Mouse (Mus musculus) lung, adult 2 months (tissue): ENCODE data around the gene Ercc2. TPM values are rescaled to one million over a fixed set of nuclear protein-coding genes. Genes with fewer than 3 reads are reported as not detected.

ENCODE experiments used
- DNase-seq: peaks from one replicate; pipeline ENCODE4 v3.0.0; 2022
- H3K4me1 ChIP-seq: fragments of 200-500 bp; 2 replicates; pipeline ENCODE4 v1.6.1; 2011; ENCODE audit warnings: low read length; ENCODE audit not compliant: control insufficient read depth, insufficient read depth
- H3K4me3 ChIP-seq: fragments of 200-500 bp; replicated peaks from 2 replicates; pipeline ENCODE3; 2011; ENCODE audit warnings: low read depth, mild to moderate bottlenecking, control low read depth, low read length; ENCODE audit errors: extremely low read depth
- CTCF ChIP-seq: fragments of 200-500 bp; IDR thresholded peaks from 2 replicates; pipeline ENCODE4 v1.5.1; 2011; ENCODE audit warnings: mild to moderate bottlenecking, low read length, control low read depth; ENCODE audit not compliant: insufficient read depth
- POLR2A ChIP-seq: fragments of 200-500 bp; IDR thresholded peaks from 2 replicates; pipeline ENCODE4 v1.6.1; 2011; ENCODE audit warnings: low read depth, mild to moderate bottlenecking, control low read depth, low read length, borderline replicate concordance; ENCODE audit errors: extremely low read depth
- WGBS: fragments of 180-500 bp; shearing (Covaris S2); methylation state at CpG from one replicate; pipeline ENCODE4 v1.1.7; 2018; 5-methylcytosine and 5-hydroxymethylcytosine counted together
- polyA plus RNA-seq: library from polyadenylated mRNA; depleted of rRNA; stranded (reverse); fragments of >200 nt; gene quantifications from 2 replicates; pipeline ENCODE4 v1.2.3, GENCODE M21; 2012

Ercc2 gene
- polyA plus RNA-seq, 1 experiment: 44.6 TPM

DNA sequence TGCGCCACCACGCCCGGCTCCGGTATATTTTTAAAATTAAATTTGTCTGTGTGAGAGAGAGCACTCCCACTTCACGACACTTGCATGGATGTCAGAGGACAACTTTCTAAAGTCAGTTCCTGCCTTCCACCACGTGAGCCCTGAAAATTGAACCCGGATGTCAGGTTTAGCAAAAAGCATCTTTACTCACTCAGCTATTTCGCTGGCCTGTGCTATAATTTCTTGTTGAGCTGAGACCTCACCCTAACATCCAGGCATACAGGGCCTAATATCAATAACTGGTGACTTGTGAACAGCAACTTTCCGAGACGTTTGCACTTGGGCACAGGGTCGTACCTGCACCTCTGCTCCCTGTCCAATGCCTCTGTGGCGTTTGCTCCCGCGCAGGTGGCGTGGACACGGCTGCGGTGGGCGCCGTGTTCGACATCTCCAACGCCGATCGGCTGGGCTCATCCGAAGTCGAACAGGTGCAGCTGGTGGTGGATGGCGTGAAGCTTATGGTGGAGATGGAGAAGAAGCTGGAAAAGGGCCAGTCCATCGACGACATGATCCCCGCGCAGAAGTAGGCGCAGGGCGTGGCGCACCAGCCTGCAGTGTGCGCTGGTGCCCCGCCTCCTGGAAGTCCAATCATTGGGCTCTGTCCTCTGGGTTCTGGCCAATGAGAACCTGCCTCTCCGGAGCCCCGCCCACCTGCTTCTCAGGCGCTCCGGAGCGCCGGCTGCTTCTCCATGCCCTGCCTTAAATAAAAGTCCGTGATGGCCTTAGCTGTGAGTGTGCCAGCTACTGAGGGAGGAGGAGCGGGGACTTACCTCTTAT, 39.2 kb downstream of the Ercc2 start:
- WGBS: 12% methylated on average over 43 of the region's 43 CpGs
- DNase-seq: peak; percentile 89

GRCm38 (mm10) chr7:19423083-19423482, 41.3 kb downstream of the Ercc2 start:
- Histone ChIP-seq H3K4me3 (no peak overlapping the region), H3K4me1 (no peaks in the 10 kb centered on the region; the same call in 1 of the 2 replicates)
- WGBS: 86% methylated on average over 3 of the region's 3 CpGs
- DNase-seq: no peak
- TF ChIP-seq POLR2A (no peak), CTCF (no peak)

More for the DNA sequence above, 39.2 kb downstream of the Ercc2 start:
- TF ChIP-seq POLR2A (no peak), CTCF (no peak)
- H3K4me3 ChIP-seq: peak overlapping the region; percentile 57
- no peaks in the 10 kb centered on the region; the same call in 1 of the 2 replicates for H3K4me1 ChIP-seq

GRCm38 (mm10) chr7:19424051-19424450, 42.2 kb downstream of the Ercc2 start:
- WGBS: 56% methylated on average over 4 of the region's 4 CpGs
- TF ChIP-seq CTCF: no peak
- no peak for TF ChIP-seq POLR2A
- Histone ChIP-seq H3K4me1 (no peaks in the 10 kb centered on the region; the same call in 1 of the 2 replicates), H3K4me3 (no peak overlapping the region)
- DNase-seq: no peak

DNA sequence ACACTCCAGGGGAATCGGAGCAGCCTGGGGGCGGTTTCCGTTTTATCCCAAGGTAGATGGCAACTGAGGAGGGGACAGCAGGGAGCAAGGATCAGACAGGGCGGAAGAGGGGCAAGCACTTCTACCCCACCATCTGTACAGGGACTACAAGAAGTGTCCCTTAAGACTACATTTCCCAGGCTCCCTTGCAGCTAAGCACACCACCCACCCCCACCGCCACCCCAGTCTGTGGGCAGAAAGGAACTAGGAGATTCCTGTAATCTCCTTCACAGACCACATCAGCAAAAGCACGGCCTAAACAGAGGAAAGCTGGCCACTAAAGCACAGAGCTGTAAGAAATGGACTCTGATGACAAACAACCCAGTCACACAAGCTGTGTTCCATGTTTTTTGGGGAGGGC, 44.5 kb downstream of the Ercc2 start:
- no peak overlapping the region for H3K4me3 ChIP-seq
- WGBS: 82% methylated on average over 6 of the region's 6 CpGs
- no peak for DNase-seq
- H3K4me1 ChIP-seq: no peaks in the 10 kb centered on the region
- TF ChIP-seq POLR2A (no peak), CTCF (no peak)

GRCm38 (mm10) chr7:19426888-19427287, 45.1 kb downstream of the Ercc2 start:
- no peak for TF ChIP-seq CTCF
- TF ChIP-seq POLR2A: no peak
- WGBS: 92% methylated on average over 6 of the region's 6 CpGs
- H3K4me1 ChIP-seq: no peaks in the 10 kb centered on the region

GRCm38 (mm10) chr7:19427999-19428650, 46.3 kb downstream of the Ercc2 start:
- TF ChIP-seq POLR2A (no peak), CTCF (no peak)
- Histone ChIP-seq H3K4me1 (no peaks in the 10 kb centered on the region), H3K4me3 (no peak overlapping the region)
- DNase-seq: no peak
- WGBS: 77% methylated on average over 15 of the region's 15 CpGs

More at GRCm38 (mm10) chr7:19426888-19427287, 45.1 kb downstream of the Ercc2 start:
- H3K4me3 ChIP-seq: no peak overlapping the region
- no peak for DNase-seq

- no peak for TF ChIP-seq CTCF
- no peak for TF ChIP-seq POLR2A
- no peak for DNase-seq
- Histone ChIP-seq H3K4me3 (no peak overlapping the region), H3K4me1 (no peaks in the 10 kb centered on the region)
- 75% methylated on average over 8 of the region's 8 CpGs for WGBS
Measured at GRCm38 (mm10) chr7:19429726-19430125, 47.9 kb downstream of the Ercc2 start.

DNA sequence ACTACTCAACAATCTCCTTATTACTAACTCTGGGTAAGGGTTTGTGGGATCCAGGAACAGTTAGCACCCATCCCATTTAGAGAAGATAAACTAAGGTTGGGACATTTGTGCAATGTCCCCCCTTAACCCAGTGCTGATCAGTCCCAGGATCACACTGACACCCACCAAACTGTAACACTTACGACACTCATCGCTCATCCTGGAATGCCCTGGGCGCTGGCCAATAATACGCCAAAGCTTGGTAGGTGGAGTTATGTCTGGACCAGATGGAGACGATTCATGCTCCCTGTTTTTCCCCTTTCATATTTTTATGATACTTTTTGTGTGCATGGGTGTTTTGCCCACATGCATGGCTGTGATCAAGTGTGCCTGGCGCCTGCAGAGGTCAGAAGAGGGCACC, 48.6 kb downstream of the Ercc2 start:
- no peak for TF ChIP-seq POLR2A
- TF ChIP-seq CTCF: no peak
- WGBS: 74% methylated on average over 6 of the region's 6 CpGs
- Histone ChIP-seq H3K4me3 (no peak overlapping the region), H3K4me1 (no peaks in the 10 kb centered on the region)
- no peak for DNase-seq

GRCm38 (mm10) chr7:19432475-19432874, 50.7 kb downstream of the Ercc2 start:
- TF ChIP-seq POLR2A (no peak), CTCF (peak; percentile 44)
- no peaks in the 10 kb centered on the region for H3K4me1 ChIP-seq
- no peak for DNase-seq
- WGBS: 98% methylated on average over 2 of the region's 2 CpGs
- H3K4me3 ChIP-seq: no peak overlapping the region

DNA sequence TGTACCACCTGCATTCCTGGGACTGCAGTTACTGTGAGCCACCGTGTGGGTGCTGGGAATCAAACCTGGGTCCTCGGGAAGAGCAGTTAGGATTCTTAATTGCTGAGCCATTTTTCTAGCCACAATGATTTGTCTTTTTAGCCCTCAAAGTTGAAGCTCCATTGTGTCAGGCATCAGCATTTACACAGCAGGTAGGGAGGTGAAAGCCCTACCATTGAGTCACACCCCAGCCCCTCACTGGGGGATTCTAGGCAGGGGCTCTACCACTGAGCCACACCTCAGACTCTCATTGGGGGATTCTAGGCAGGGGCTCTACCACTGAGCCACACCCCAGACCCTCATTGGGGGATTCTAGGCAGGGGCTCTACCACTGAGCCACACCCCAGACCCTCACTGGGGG, 54.5 kb downstream of the Ercc2 start:
- TF ChIP-seq POLR2A: no peak
- no peak for TF ChIP-seq CTCF
- 93% methylated on average over 2 of the region's 2 CpGs for WGBS

GRCm38 (mm10) chr7:19437048-19437447, 55.2 kb downstream of the Ercc2 start:
- no peaks in the 10 kb centered on the region for H3K4me1 ChIP-seq
- TF ChIP-seq CTCF (no peak), POLR2A (no peak)
- no peak overlapping the region for H3K4me3 ChIP-seq
- no peak for DNase-seq
- 91% methylated on average over 9 of the region's 9 CpGs for WGBS

More for the DNA sequence above, 54.5 kb downstream of the Ercc2 start:
- Histone ChIP-seq H3K4me1 (no peaks in the 10 kb centered on the region), H3K4me3 (no peak overlapping the region)
- no peak for DNase-seq
